In genomic region chr7:123401121-123401520, GRCm38 (mm10) we compare ENCODE assay signal across 21 mouse cellular contexts. TPM values are rescaled to one million over a fixed set of nuclear protein-coding genes. Genes with fewer than 3 reads are reported as not detected.
DNase-seq lines count a peak whose midpoint lies in the region; ATAC-seq and TF ChIP-seq lines count a peak whose summit lies in the region.
"Had no signal": no experiment of that assay in that cellular context is flagged by ENCODE, and none has a peak within 500 bp of the region (broad histone marks: within the 10 kb centered on the region; RNA-seq: fewer than 3 reads in every experiment).

No protein-coding gene starts in this region.

- peaks cover 41% of the 10 kb centered on the region for H3K36me3 ChIP-seq in forebrain, embryonic 14.5 days (ENCODE audit: control insufficient read depth, insufficient read depth, low read length)
- H3K36me3 ChIP-seq in forebrain, embryonic 15.5 days: peaks cover 26% of the 10 kb centered on the region
- H3K36me3 ChIP-seq in hindbrain, postnatal 0 days (ENCODE audit: insufficient read depth, low read length): peaks cover 39% of the 10 kb centered on the region; the same call in 1 of the 2 replicates
- H3K36me3 ChIP-seq in hindbrain, embryonic 16.5 days (ENCODE audit: control insufficient read depth, insufficient read depth, low read length): 0 out of 2 replicates have a peak, but pooled peaks cover 8% of the 10 kb centered on the region

- no peaks in the 10 kb centered on the region for H3K9me3 ChIP-seq in forebrain, embryonic 14.5 days (replicated peaks; ENCODE audit: control insufficient read depth, low read length)
- H3K9me3 ChIP-seq in forebrain, embryonic 15.5 days: no peaks in the 10 kb centered on the region
- no peaks in the 10 kb centered on the region for H3K9me3 ChIP-seq in hindbrain, postnatal 0 days (ENCODE audit: low read length)
- no peaks in the 10 kb centered on the region for H3K9me3 ChIP-seq in hindbrain, embryonic 16.5 days (ENCODE audit: control insufficient read depth, low read length)
- H3K9me3 ChIP-seq: embryonic facial prominence, embryonic 10.5 days; embryonic facial prominence, embryonic 12.5 days; forebrain, embryonic 12.5 days; G1E had no signal

- H3K4me2 ChIP-seq in forebrain, embryonic 14.5 days (ENCODE audit: low read length): no peak overlapping the region
- no peak overlapping the region for H3K4me2 ChIP-seq in forebrain, embryonic 15.5 days (replicated peaks)
- no peak overlapping the region for H3K4me2 ChIP-seq in hindbrain, postnatal 0 days (ENCODE audit: low read depth, low read length)
- H3K4me2 ChIP-seq in hindbrain, embryonic 16.5 days (ENCODE audit: low read length): no peak overlapping the region
- H3K4me2 ChIP-seq: embryonic facial prominence, embryonic 12.5 days; forebrain, embryonic 12.5 days had no signal

- H3K9ac ChIP-seq in forebrain, embryonic 14.5 days (ENCODE audit: low read length): no peak overlapping the region
- H3K9ac ChIP-seq in forebrain, embryonic 15.5 days (replicated peaks): no peak overlapping the region
- H3K9ac ChIP-seq in hindbrain, postnatal 0 days (replicated peaks; ENCODE audit: low read length): no peak overlapping the region
- no peak overlapping the region for H3K9ac ChIP-seq in hindbrain, embryonic 16.5 days (ENCODE audit: low read depth, low read length)
- H3K9ac ChIP-seq: embryonic facial prominence, embryonic 12.5 days; forebrain, embryonic 12.5 days; forebrain, postnatal 0 days had no signal

- peaks cover 43% of the 10 kb centered on the region for H3K4me1 ChIP-seq in cerebellum, adult 2 months (ENCODE audit: control insufficient read depth, insufficient read depth, low read length)
- no peaks in the 10 kb centered on the region; the same call in 1 of the 2 replicates for H3K4me1 ChIP-seq in forebrain, embryonic 14.5 days (ENCODE audit: control insufficient read depth, insufficient read depth, low read length)
- H3K4me1 ChIP-seq in forebrain, embryonic 15.5 days: peaks cover 8% of the 10 kb centered on the region
- no peaks in the 10 kb centered on the region for H3K4me1 ChIP-seq in hindbrain, postnatal 0 days (ENCODE audit: insufficient read depth, low read length)
- H3K4me1 ChIP-seq in hindbrain, embryonic 16.5 days (ENCODE audit: control insufficient read depth, insufficient read depth, low read depth, low read length): no peaks in the 10 kb centered on the region
- H3K4me1 ChIP-seq: embryonic facial prominence, embryonic 10.5 days; embryonic facial prominence, embryonic 12.5 days; forebrain, embryonic 12.5 days had no signal

- TF ChIP-seq POLR2A in cerebellum, adult 2 months (IDR thresholded peaks at IDR 0.05; ENCODE audit: borderline replicate concordance, insufficient read depth, low read length): no peak
- TF ChIP-seq POLR2A in brain, embryonic 14.5 days (IDR thresholded peaks at IDR 0.05; ENCODE audit: borderline replicate concordance, extremely low read depth, insufficient read depth, insufficient read length, poor library complexity, severe bottlenecking): no peak

- peak; percentile 74 to 78 for DNase-seq in cerebellum, postnatal 10 days
- no peak for DNase-seq in cerebellum, adult 2 months
- peak; percentile 74 for DNase-seq in forebrain, embryonic 14.5 days (ENCODE audit: low spot score)
- peak; percentile 9 for DNase-seq in hindbrain, postnatal 0 days (ENCODE audit: low spot score)
- DNase-seq in brain, embryonic 14.5 days (ENCODE audit: low read depth): peak; percentile 81
- DNase-seq: adrenal gland, adult 2 months; adrenal gland, postnatal 10 days; adrenal gland, postnatal 25 days; B cell, adult 2 months; cerebellum, adult 11-12 months; cerebellum, adult 8-10 months; cerebellum, postnatal 25 days; forebrain, postnatal 0 days had no signal

- no peak overlapping the region for H3K27ac ChIP-seq in cerebellum, adult 2 months (ENCODE audit: insufficient read depth, low read length)
- no peak overlapping the region for H3K27ac ChIP-seq in forebrain, embryonic 14.5 days (ENCODE audit: low read depth, low read length)
- no peak overlapping the region for H3K27ac ChIP-seq in forebrain, embryonic 15.5 days (replicated peaks)
- H3K27ac ChIP-seq in hindbrain, postnatal 0 days: no peak overlapping the region
- H3K27ac ChIP-seq in hindbrain, embryonic 16.5 days (ENCODE audit: low read depth, low read length): no peak overlapping the region
- H3K27ac ChIP-seq: embryonic facial prominence, embryonic 10.5 days; embryonic facial prominence, embryonic 12.5 days; forebrain, embryonic 12.5 days had no signal

- H3K27me3 ChIP-seq in cerebellum, adult 2 months (ENCODE audit: control insufficient read depth, insufficient read depth, low read length): no peaks in the 10 kb centered on the region
- no peaks in the 10 kb centered on the region for H3K27me3 ChIP-seq in forebrain, embryonic 14.5 days (replicated peaks; ENCODE audit: control insufficient read depth, insufficient read depth, low read length)
- H3K27me3 ChIP-seq in forebrain, embryonic 15.5 days: no peaks in the 10 kb centered on the region
- H3K27me3 ChIP-seq in hindbrain, postnatal 0 days (ENCODE audit: insufficient read depth, low read length): no peaks in the 10 kb centered on the region
- H3K27me3 ChIP-seq in hindbrain, embryonic 16.5 days (replicated peaks; ENCODE audit: control insufficient read depth, insufficient read depth, low read length): no peaks in the 10 kb centered on the region
- H3K27me3 ChIP-seq: CH12.LX; embryonic facial prominence, embryonic 12.5 days; forebrain, embryonic 12.5 days had no signal

- 47% methylated on average over 3 of the region's 3 CpGs for WGBS in cerebellum, adult 2 months
- 42% methylated on average over 3 of the region's 3 CpGs for WGBS in forebrain, embryonic 14.5 days
- WGBS in forebrain, embryonic 15.5 days: 41% methylated on average over 3 of the region's 3 CpGs
- 59% methylated on average over 3 of the region's 3 CpGs for WGBS in hindbrain, postnatal 0 days
- WGBS in hindbrain, embryonic 16.5 days: 73% methylated on average over 3 of the region's 3 CpGs

- 0 out of 2 replicates have a peak, but pooled peaks have one; percentile 29 for ATAC-seq in forebrain, embryonic 14.5 days
- ATAC-seq in forebrain, embryonic 15.5 days (replicated peaks): no peak
- ATAC-seq in hindbrain, postnatal 0 days: no peak
- ATAC-seq in hindbrain, embryonic 16.5 days: no peak
- ATAC-seq: CD4-positive, CD25-positive, alpha-beta regulatory T cell, adult 4 months; forebrain, postnatal 0 days had no signal

- no peak for TF ChIP-seq CTCF in cerebellum, adult 2 months (IDR thresholded peaks at IDR 0.05; ENCODE audit: borderline replicate concordance, insufficient read depth, low read depth, low read length)
- no peak for TF ChIP-seq CTCF in hindbrain, postnatal 0 days (IDR thresholded peaks at IDR 0.05; ENCODE audit: low read depth)
- no peak for TF ChIP-seq CTCF in brain, embryonic 14.5 days (IDR thresholded peaks at IDR 0.05; ENCODE audit: borderline replicate concordance, extremely low read depth, insufficient read depth, insufficient read length)

- H3K4me3 ChIP-seq in cerebellum, adult 2 months (replicated peaks; ENCODE audit: insufficient read depth, low read depth, low read length): no peak overlapping the region
- no peak overlapping the region for H3K4me3 ChIP-seq in forebrain, embryonic 14.5 days (ENCODE audit: low read depth, low read length)
- no peak overlapping the region for H3K4me3 ChIP-seq in forebrain, embryonic 15.5 days
- H3K4me3 ChIP-seq in hindbrain, postnatal 0 days (ENCODE audit: low read length): no peak overlapping the region
- no peak overlapping the region for H3K4me3 ChIP-seq in hindbrain, embryonic 16.5 days (ENCODE audit: low read length)
- H3K4me3 ChIP-seq: embryonic facial prominence, embryonic 10.5 days; embryonic facial prominence, embryonic 12.5 days; forebrain, embryonic 12.5 days had no signal

RNA-seq across cellular contexts. Expression of gene Arhgap17, which starts 31.4 kb away (rescaled TPM):
- 21.2 and 24.7 TPM in 2 replicates for polyA plus RNA-seq in cerebellum, adult 2 months (2012; rRNA removed)
- 8.5 and 11.0 TPM in 2 replicates for polyA plus RNA-seq in forebrain, embryonic 14.5 days (2014; fragmentation: Nextera tagmentation; extraction: Ambion mirVana)
- 10.1 and 10.3 TPM in 2 replicates for polyA plus RNA-seq in forebrain, embryonic 15.5 days (2015; fragmentation: Nextera tagmentation; extraction: Ambion mirVana)
- total RNA-seq in hindbrain, postnatal 0 days (2014; rRNA removed): 16.2 and 19.8 TPM in 2 replicates
- polyA plus RNA-seq in hindbrain, postnatal 0 days (2015; fragmentation: Nextera tagmentation; extraction: Ambion mirVana): 6.4 and 7.2 TPM in 2 replicates
- 8.8 and 11.2 TPM in 2 replicates for polyA plus RNA-seq in hindbrain, embryonic 16.5 days (2015; fragmentation: Nextera tagmentation; extraction: Ambion mirVana)
- polyA plus RNA-seq in brain, embryonic 14.5 days (2012; rRNA removed): 23.2 and 24.4 TPM in 2 replicates

RNA-seq across cellular contexts. Expression of gene Lcmt1, which starts 31.5 kb away (rescaled TPM):
- 77.0 and 81.3 TPM in 2 replicates for polyA plus RNA-seq in cerebellum, adult 2 months (2012; rRNA removed)
- 108 and 113 TPM in 2 replicates for polyA plus RNA-seq in forebrain, embryonic 14.5 days (2014; fragmentation: Nextera tagmentation; extraction: Ambion mirVana)
- 96.5 and 102 TPM in 2 replicates for polyA plus RNA-seq in forebrain, embryonic 15.5 days (2015; fragmentation: Nextera tagmentation; extraction: Ambion mirVana)
- total RNA-seq in hindbrain, postnatal 0 days (2014; rRNA removed): 55.2 and 64.5 TPM in 2 replicates
- 97.4 and 102 TPM in 2 replicates for polyA plus RNA-seq in hindbrain, postnatal 0 days (2015; fragmentation: Nextera tagmentation; extraction: Ambion mirVana)
- polyA plus RNA-seq in hindbrain, embryonic 16.5 days (2015; fragmentation: Nextera tagmentation; extraction: Ambion mirVana): 104 and 112 TPM in 2 replicates
- polyA plus RNA-seq in brain, embryonic 14.5 days (2012; rRNA removed): 68.8 and 70.6 TPM in 2 replicates

Comparison
In these comparisons a context has a peak if more than half of its experiments do, and no peak if none do; other contexts are left out.
1. DNase-seq: peak in cerebellum, postnatal 10 days (2 of 2), forebrain, embryonic 14.5 days (single experiment), hindbrain, postnatal 0 days (single experiment) and brain, embryonic 14.5 days (single experiment); none in cerebellum, adult 2 months (0 of 2).